26 mouse cellular contexts compared by ENCODE assay signal in the genomic region with DNA sequence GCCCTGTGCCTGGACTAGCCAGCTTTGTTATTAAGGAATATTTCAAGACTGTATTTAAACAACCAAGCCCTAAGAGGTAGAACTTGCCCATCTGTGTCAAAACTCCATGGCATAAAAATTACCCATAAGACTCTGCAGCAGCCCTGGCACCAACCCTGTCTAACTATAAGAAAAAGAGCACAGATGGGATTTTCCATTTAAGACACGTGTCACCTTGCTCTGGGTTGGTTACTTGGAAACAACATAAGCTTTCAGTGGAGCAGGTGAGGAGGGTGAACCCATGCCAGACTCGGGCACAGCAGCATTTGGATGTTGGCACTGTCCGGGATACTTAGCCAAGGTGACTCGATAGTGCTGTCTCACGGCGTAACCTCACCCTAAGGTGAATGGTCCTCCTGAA. TPM values are rescaled to one million over a fixed set of nuclear protein-coding genes. Genes with fewer than 3 reads are reported as not detected.
DNase-seq lines count a peak whose midpoint lies in the region; ATAC-seq lines count a peak whose summit lies in the region.
"Had no signal": no experiment of that assay in that cellular context is flagged by ENCODE, and none has a peak within 500 bp of the region (broad histone marks: within the 10 kb centered on the region; RNA-seq: fewer than 3 reads in every experiment).

No protein-coding gene starts in this region.

- no peaks in the 10 kb centered on the region for H3K36me3 ChIP-seq in hindbrain, embryonic 10.5 days
- no peaks in the 10 kb centered on the region for H3K36me3 ChIP-seq in hindbrain, embryonic 16.5 days (ENCODE audit: control insufficient read depth, insufficient read depth, low read length)
- H3K36me3 ChIP-seq in lung, embryonic 16.5 days (ENCODE audit: control insufficient read depth, insufficient read depth, low read length) = no peaks in the 10 kb centered on the region
- H3K36me3 ChIP-seq: embryonic facial prominence, embryonic 10.5 days; embryonic facial prominence, embryonic 15.5 days; hindbrain, embryonic 12.5 days; limb, embryonic 12.5 days; liver, embryonic 12.5 days; midbrain, embryonic 12.5 days; neural tube, embryonic 12.5 days had no signal

- H3K9me3 ChIP-seq in hindbrain, embryonic 10.5 days = peaks cover 6% of the 10 kb centered on the region; the same call in 1 of the 2 replicates
- no peaks in the 10 kb centered on the region for H3K9me3 ChIP-seq in hindbrain, embryonic 16.5 days (ENCODE audit: control insufficient read depth, low read length)
- peaks cover 4% of the 10 kb centered on the region; the same call in 1 of the 2 replicates for H3K9me3 ChIP-seq in lung, embryonic 16.5 days (ENCODE audit: control insufficient read depth, low read length)
- H3K9me3 ChIP-seq: embryonic facial prominence, embryonic 15.5 days; liver, embryonic 12.5 days had no signal

- ATAC-seq in frontal cortex, adult (ENCODE audit: low TSS enrichment) = peak; percentile 16; the same call in 1 of the 2 replicates
- no peak for ATAC-seq in hindbrain, embryonic 16.5 days
- peak; percentile 5; the same call in 1 of the 2 replicates for ATAC-seq in lung, embryonic 16.5 days (ENCODE audit: low read depth)
- ATAC-seq: liver, embryonic 12.5 days; liver, postnatal 0 days had no signal

- no peak overlapping the region for H3K4me3 ChIP-seq in hindbrain, embryonic 10.5 days
- no peak overlapping the region for H3K4me3 ChIP-seq in hindbrain, embryonic 16.5 days (ENCODE audit: low read length)
- no peak overlapping the region for H3K4me3 ChIP-seq in lung, embryonic 16.5 days (ENCODE audit: low read length)
- H3K4me3 ChIP-seq: embryonic facial prominence, embryonic 10.5 days; embryonic facial prominence, embryonic 15.5 days; heart, adult 2 months; hindbrain, embryonic 12.5 days; left cerebral cortex, adult 2 months; limb, embryonic 12.5 days; liver, embryonic 12.5 days; midbrain, embryonic 12.5 days; myocyte; neural tube, embryonic 12.5 days had no signal

- no peak for DNase-seq in frontal cortex, postnatal 36 days (ENCODE audit: low spot score in 2 of 2)
- no peak for DNase-seq in hindbrain, embryonic 10.5 days (ENCODE audit: low spot score)
- DNase-seq in lung, postnatal 4 days = no peak
- no peak for DNase-seq in embryo, embryonic 10.5 days (ENCODE audit: low spot score)
- DNase-seq: adrenal gland, postnatal 25 days; B cell, adult 2 months; heart, adult 2 months; kidney, postnatal 14 days; liver, postnatal 0 days; lung, postnatal 14 days; thymus, postnatal 4 days had no signal

- H3K9ac ChIP-seq in hindbrain, embryonic 16.5 days (ENCODE audit: low read depth, low read length) = no peak overlapping the region
- no peak overlapping the region for H3K9ac ChIP-seq in lung, embryonic 16.5 days (ENCODE audit: low read length)
- H3K9ac ChIP-seq: embryonic facial prominence, embryonic 15.5 days; hindbrain, embryonic 12.5 days; limb, embryonic 12.5 days; liver, embryonic 12.5 days; liver, postnatal 0 days; midbrain, embryonic 12.5 days; neural tube, embryonic 12.5 days had no signal

- H3K27ac ChIP-seq in hindbrain, embryonic 10.5 days = peak overlapping the region; percentile 29; the same call in 1 of the 2 replicates
- no peak overlapping the region for H3K27ac ChIP-seq in hindbrain, embryonic 16.5 days (ENCODE audit: low read depth, low read length)
- H3K27ac ChIP-seq in lung, embryonic 16.5 days (ENCODE audit: low read length) = no peak overlapping the region
- H3K27ac ChIP-seq: embryonic facial prominence, embryonic 10.5 days; embryonic facial prominence, embryonic 15.5 days; heart, adult 2 months; hindbrain, embryonic 12.5 days; left cerebral cortex, adult 2 months; limb, embryonic 12.5 days; liver, embryonic 12.5 days; midbrain, embryonic 12.5 days; neural tube, embryonic 12.5 days had no signal

- H3K4me1 ChIP-seq in hindbrain, embryonic 10.5 days (replicated peaks) = peaks cover 13% of the 10 kb centered on the region
- no peaks in the 10 kb centered on the region for H3K4me1 ChIP-seq in hindbrain, embryonic 16.5 days (ENCODE audit: control insufficient read depth, insufficient read depth, low read depth, low read length)
- H3K4me1 ChIP-seq in lung, embryonic 16.5 days (replicated peaks; ENCODE audit: control insufficient read depth, insufficient read depth, low read length) = peaks cover 4% of the 10 kb centered on the region
- H3K4me1 ChIP-seq: midbrain, embryonic 12.5 days; neural tube, embryonic 12.5 days had no signal

- WGBS in hindbrain, embryonic 10.5 days = 94% methylated on average over 6 of the region's 6 CpGs
- 84% methylated on average over 6 of the region's 6 CpGs for WGBS in hindbrain, embryonic 16.5 days
- WGBS in lung, embryonic 16.5 days = 88% methylated on average over 6 of the region's 6 CpGs

- no peaks in the 10 kb centered on the region for H3K27me3 ChIP-seq in hindbrain, embryonic 10.5 days (ENCODE audit: insufficient read depth, poor library complexity, severe bottlenecking)
- H3K27me3 ChIP-seq in hindbrain, embryonic 16.5 days (replicated peaks; ENCODE audit: control insufficient read depth, insufficient read depth, low read length) = no peaks in the 10 kb centered on the region
- H3K27me3 ChIP-seq in lung, embryonic 16.5 days (ENCODE audit: control insufficient read depth, insufficient read depth, low read depth, low read length) = no peaks in the 10 kb centered on the region
- H3K27me3 ChIP-seq: embryonic facial prominence, embryonic 15.5 days; hindbrain, embryonic 12.5 days; limb, embryonic 12.5 days; liver, embryonic 12.5 days; midbrain, embryonic 12.5 days; neural tube, embryonic 12.5 days had no signal

- H3K4me2 ChIP-seq in hindbrain, embryonic 16.5 days (ENCODE audit: low read length) = no peak overlapping the region
- no peak overlapping the region for H3K4me2 ChIP-seq in lung, embryonic 16.5 days (ENCODE audit: low read depth, low read length)
- H3K4me2 ChIP-seq: embryonic facial prominence, embryonic 15.5 days; hindbrain, embryonic 12.5 days; limb, embryonic 12.5 days; midbrain, embryonic 12.5 days; neural tube, embryonic 12.5 days had no signal

RNA-seq across cellular contexts. Expression of gene Ccdc121, which starts 45.2 kb away (rescaled TPM):
- polyA plus RNA-seq in hindbrain, embryonic 10.5 days (2016; fragmentation: Nextera tagmentation; extraction: Ambion mirVana) = 0.10 and 0.11 TPM in 2 replicates
- polyA plus RNA-seq in hindbrain, embryonic 16.5 days (2015; fragmentation: Nextera tagmentation; extraction: Ambion mirVana) = 0.11 and 0.19 TPM in 2 replicates
- polyA plus RNA-seq in lung, embryonic 16.5 days (2015; fragmentation: Nextera tagmentation; extraction: Ambion mirVana) = 0.58 and 1.1 TPM in 2 replicates
- polyA plus RNA-seq: hindbrain, embryonic 12.5 days; intestine, embryonic 16.5 days; limb, embryonic 12.5 days; liver, embryonic 12.5 days; liver, postnatal 0 days; myocyte; neural tube, embryonic 12.5 days; spleen, adult 2 months; testis, adult 2 months had no signal
